Mouse (Mus musculus) adrenal gland, postnatal 36 days (tissue): ENCODE measurements around the gene G0s2. TPM values are rescaled to one million over a fixed set of nuclear protein-coding genes. Genes with fewer than 3 reads are reported as not detected.
A peak's percentile ranks its signal among the peaks of the same experiment; 100 is the strongest.

Experiments used
- DNase-seq, 2 experiments: peaks; one replicate each; pipeline ENCODE4 v3.0.0; 2021; ENCODE audit warnings: mixed read lengths in 1 of 2
- long read RNA-seq, 2 experiments: library from polyadenylated mRNA; stranded (forward); transcript quantifications; one replicate each; pipeline ENCODE4 v2.0.0; 2021; ENCODE audit warnings: borderline sequencing depth in 2 of 2
- total RNA-seq, 2 experiments: library from RNA; stranded (reverse); gene quantifications; 2 replicates each; pipeline ENCODE4 v1.2.3; 2021

G0s2 gene
- total RNA-seq: 100 to 1,000 TPM; 117 to 162 TPM
- long read RNA-seq, experiment 1, transcript G0s2-201 (2 exons, 871 nt): major isoform, 167 of 176 reads
- long read RNA-seq, experiment 1, partial matches to known transcripts: 0 of 176 reads
- long read RNA-seq, experiment 1, other reads (novel, unspliced or antisense): 9 of 176 reads
- long read RNA-seq, experiment 2, transcript G0s2-201 (2 exons, 871 nt): major isoform, 69 of 73 reads
- long read RNA-seq, experiment 2, partial matches to known transcripts: 4 of 73 reads
- long read RNA-seq, experiment 2, other reads (novel, unspliced or antisense): 0 of 73 reads

DNA sequence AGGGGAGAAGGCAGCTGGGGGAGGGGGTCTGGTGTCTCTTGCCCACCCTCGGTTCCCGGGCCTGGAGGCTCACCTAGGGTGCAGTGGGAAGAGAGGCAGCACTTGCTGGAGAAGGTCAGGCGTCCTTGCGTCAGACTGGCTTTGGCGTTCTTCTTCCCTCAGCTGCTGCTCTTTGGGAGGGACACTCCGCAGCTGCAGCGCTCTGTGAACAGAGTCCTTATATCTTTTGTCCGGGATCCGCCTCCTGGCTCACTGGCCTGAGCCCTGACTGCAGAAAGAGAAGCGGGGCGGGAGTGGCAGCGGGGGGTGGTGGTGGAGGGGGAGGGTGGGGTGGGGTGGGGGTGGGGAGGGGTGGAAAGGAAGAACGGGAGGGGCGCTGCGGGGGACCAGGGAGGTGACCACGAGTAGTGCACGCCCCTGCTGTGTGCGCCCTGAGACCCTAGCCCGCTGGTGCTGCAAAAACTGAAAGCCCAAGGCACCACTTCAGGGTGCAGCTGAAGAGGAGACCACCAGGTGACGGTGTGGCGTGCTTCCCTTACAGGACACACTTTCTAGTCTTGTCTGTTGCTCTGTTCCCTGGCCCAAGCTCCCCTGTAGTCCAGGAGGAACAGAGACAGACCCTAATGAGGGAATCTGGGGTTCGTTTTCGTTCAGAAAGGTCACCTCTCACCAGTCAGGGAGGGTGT is at the start of gene G0s2:
Gene G0s2 (minus strand): TSS at position 302 of the 686 bp plus-strand sequence.
- peak; percentile 86 to 87 for DNase-seq

- no peak for DNase-seq
Measured at GRCm38 (mm10) chr1:193320398-193320797, 47.4 kb upstream of the G0s2 start.

DNA sequence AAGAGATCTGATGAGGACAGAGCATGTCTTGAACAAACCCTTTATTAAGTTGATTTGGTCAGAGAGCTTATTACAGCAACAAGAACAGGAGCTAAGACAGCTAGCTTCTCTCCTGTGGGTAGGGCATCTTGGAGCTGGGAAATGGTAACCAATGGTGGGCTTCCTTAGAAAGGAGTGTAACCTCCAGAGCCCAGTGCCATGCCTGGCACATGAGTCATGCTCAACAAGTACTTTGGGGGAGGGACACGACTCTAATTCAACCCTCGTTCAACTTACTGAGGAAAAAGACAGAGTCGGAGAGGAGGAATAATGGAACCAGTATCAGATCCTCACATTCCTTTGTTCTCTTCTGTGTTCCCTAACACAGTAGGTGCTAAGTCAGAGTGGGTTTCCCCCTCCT is 46.7 kb upstream of the G0s2 start:
- DNase-seq: no peak

DNA sequence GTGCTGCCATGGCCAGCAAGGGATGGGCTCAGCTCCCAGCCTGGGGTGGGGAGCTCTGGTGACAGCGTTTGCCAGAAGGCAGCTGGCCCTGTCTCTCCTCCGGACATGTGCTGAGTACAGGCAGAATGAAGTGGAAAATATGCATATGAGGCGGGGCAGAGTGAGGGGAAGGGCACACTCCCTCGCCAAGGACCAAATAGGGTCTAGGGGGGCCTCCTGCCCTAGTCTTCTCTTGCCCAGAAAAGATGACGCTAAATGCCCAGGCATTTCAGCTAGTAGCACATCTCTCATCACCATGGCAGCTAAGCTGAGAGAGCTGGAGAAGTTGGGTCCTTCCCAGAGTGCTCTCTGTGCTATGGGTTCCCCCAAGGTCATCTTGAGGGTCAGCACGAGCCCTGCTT is 44.1 kb upstream of the G0s2 start:
- peak; percentile 40 to 58 for DNase-seq

DNA sequence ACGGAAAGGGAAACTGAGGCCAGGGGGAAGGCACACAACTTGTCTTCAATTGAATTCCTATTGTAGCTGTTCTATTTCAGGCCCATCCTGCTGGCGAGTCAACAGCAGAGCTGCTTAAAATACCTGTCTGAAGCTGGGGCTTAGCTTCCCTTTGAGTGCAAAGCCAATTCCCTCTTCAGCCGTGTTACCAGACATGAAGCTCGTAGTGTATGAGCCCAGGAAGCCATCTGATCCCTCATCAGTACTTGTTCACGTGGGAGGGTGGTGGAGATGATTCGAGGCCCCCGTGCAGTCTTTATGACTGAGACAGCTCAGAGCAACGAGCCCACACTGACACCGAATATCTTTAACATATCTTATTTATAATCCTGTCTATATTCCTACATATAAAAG is 43.3 kb upstream of the G0s2 start:
- no peak for DNase-seq

DNA sequence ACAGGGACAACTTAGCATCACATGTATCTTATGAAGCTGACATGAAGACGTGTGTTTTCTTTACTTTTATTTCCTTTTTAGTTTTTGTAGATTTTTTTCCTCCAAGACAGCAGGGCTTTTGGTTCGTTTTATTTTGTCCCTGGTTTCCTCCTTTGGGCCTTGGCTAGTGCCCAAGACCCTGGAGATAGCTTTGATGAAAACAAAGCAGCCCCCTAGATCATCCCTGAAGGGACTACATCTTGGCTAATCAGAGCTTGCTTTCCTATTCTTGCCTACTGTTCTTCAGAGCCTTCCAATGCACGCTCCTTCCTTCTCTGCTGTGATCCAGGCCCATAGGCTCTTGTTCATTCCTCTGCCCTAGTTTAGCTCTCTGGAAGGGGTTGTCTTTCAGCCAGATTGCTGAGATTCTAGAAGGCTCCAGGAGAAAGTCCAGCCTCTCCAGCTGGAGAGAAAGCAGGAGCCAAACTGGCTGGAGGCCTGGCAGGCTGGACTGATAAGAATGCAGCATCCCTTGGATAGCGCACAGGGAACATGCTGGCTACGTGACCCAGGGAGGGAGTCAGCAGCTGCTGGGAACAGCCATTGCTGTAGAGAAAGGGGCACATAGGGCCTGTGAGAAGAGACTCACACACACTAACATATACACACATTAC is 42.8 kb upstream of the G0s2 start:
- DNase-seq: peak; percentile 60 to 75

DNA sequence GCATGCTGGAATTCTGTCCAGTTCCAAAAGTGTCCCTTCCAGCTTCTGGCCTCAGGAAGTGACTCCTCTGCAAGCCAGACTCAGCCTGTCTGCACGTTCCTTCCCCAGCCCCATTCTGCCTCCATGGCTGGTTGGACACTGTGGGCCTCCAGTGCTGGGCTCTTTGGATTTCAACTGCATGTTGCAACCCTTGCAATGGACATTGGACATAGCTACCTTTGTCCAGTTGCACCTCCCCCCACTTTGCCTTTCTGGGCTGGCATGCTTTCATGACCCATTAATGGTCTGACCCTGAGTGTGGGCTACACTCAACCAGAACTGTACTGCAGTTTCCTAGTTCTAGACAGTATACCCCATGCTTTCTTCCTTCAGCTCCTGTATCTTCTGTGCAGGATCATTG is 38.6 kb upstream of the G0s2 start:
- peak in 1 of 2 experiments; percentile 40 for DNase-seq

DNA sequence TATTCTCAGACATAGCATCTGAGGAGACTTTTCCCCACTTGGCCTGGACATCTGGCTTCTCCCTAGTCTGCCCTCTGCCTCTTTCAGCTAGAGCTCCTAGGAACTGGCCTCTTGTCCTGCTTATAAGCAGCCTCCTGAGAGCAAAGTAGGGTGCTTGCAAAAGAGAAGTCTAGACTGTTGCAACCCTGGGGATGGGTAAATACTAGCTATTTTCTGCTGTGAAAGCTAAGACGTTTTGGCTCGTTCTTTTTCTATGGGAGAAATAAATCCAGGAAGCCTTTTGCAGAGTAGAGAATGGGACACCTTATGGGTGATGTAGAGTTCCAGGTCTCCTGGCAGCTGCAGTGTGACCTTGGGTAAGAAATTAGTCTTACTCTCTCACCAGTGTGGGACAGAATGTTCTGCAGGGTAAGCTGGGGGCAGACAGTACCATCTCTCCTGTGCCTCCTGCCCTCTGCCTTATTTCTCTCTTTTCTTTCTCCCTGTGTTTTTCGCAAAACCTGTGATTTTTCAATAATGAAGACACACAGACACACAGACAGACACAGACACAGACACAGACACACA is 37.6 kb upstream of the G0s2 start:
- DNase-seq: peak in 1 of 2 experiments; percentile 43

GRCm38 (mm10) chr1:193309785-193310518 is 36.9 kb upstream of the G0s2 start:
- no peak for DNase-seq

GRCm38 (mm10) chr1:193306832-193307231 is 33.8 kb upstream of the G0s2 start:
- DNase-seq: no peak

- DNase-seq: no peak
Measured at GRCm38 (mm10) chr1:193305386-193305785, 32.4 kb upstream of the G0s2 start.

DNA sequence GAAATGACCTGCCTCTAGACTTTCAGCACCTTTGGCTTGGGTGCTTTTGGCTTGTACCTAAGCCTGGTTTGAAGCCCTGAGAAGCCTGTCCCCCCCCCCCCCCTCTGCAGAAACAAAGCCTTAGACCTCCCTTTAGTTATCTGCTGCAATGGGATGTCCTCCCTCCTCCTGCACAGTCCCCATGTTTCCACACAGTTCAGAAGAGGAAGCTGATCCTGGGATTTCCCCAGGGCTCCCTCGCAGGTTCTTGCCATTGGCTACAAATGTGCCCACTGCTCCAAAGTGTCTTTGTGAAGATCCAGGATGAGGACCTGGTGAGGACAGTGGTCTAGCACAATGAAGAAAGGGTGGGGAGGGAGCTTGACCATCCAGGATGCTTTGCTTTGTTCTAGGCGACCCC is 30.1 kb upstream of the G0s2 start:
- no peak for DNase-seq

- no peak for DNase-seq
Measured at GRCm38 (mm10) chr1:193302093-193302405, 29.0 kb upstream of the G0s2 start.

- no peak for DNase-seq
Measured at GRCm38 (mm10) chr1:193301216-193302092, 28.4 kb upstream of the G0s2 start.

- no peak for DNase-seq
Measured at GRCm38 (mm10) chr1:193299995-193300394, 27.0 kb upstream of the G0s2 start.

DNA sequence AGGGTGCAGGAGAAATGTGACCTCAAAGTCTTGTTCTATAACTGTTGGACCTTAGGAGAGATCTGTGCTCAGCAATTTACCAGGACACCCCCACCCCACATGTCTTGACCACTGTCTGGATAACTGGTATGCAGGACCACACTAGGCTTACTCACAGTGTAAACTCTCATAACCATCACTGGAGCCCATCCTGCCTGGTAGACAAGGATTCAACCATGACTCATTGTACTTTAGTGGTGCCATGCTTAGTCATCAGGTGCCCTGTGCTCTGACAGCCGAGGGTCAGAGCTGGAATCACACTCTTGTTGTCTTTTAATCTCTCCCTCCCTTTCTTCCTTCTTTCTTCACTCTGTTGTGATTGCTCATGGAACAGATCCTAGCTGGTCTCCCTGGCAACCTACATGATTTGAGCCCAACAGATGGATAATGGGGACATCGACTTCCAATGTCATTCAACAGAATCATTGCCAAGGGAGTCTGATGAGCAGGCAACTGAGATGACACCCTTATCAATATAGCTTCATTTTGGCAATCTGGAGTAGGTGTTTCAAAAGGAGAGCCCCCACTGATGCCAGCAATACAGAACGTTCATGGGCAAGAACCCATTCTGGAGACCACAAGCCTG is 25.2 kb upstream of the G0s2 start:
- DNase-seq: peak; percentile 22 to 37

GRCm38 (mm10) chr1:193295920-193296319 is 22.9 kb upstream of the G0s2 start:
- no peak for DNase-seq

DNA sequence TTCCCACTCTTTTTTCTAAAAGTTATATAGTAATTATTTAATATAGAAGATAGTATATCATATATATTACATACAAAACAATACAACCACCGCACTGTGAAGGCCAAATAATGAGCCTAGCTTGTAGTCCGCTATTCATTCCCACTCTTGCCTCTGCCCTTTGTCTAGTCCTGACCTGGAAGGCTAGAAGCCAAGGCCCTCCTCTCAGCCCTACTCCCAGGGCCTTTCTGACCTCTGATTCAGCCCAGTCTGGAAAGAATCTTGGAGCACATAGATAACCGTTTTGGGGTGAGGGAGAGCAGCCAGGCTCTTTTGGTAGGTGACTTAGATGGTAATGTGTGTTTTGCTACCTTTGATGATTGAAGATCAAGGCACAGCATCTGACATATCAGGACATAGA is 20.9 kb upstream of the G0s2 start:
- peak; percentile 28 to 31 for DNase-seq

DNA sequence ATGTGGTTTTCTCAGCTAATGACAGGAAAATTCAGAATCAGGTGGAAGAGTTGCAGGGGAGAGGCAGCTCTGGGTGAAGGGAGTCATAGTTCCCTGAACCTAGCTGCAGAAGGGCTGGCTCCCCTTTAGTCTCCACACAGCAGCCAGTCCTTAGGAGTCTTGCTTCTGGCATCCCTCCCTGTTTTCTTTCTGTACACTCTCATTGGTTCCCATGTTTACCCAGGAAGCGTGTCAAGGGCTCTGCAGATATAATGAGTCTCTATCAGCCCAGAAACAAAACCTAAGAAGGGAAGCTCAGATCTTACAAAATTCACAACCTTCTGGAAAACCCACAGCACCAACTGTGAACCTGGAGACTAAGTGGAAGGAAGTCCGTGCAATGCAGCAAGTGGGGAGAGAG is 20.0 kb upstream of the G0s2 start:
- no peak for DNase-seq

GRCm38 (mm10) chr1:193290686-193291085 is 17.7 kb upstream of the G0s2 start:
- DNase-seq: no peak

- DNase-seq: no peak
Measured at GRCm38 (mm10) chr1:193289914-193290313, 16.9 kb upstream of the G0s2 start.
